Mouse (Mus musculus): ENCODE results near the gene Arl10. TPM values are rescaled to one million over a fixed set of nuclear protein-coding genes. Genes with fewer than 3 reads are reported as not detected.

Arl10 gene
- total RNA-seq (2015; ENCODE audit: low replicate concordance): 1.3 and 2.9 TPM in 2 replicates
- 0.51 TPM in 1 of 2 replicates, not detected in the other for total RNA-seq (2017; ENCODE audit: low replicate concordance)

DNA sequence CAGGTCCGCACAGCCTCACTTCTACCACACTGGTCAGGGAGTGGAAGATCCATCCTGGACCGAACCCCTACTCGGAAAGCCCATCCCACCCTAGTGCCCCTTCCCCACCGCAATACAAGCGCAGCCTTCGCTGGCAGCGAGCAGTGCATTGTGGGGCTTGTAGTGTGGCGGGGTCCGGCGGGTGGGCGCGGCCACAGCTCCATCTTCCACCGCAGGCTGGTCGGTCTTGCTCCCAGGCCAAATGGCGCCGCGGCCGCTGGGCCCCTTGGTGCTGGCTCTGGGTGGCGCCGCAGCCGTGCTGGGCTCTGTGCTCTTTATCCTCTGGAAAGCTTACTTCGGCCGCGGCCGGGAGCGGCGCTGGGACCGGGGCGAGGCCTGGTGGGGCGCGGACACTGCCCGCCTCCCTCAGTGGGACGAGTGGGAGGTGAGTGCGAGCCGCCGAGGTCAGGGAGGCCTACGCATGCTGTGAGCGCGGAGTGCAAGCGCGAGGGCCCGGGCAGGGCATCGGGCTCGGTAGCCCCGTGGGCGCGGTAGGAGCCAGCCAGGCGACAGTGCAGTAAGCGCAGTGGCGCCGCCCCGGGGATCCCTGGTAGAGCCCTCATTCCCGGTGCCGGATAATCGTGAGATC lies at the start of gene Arl10:
Arl10 (plus strand) TSS at position 162 of the 628 bp plus-strand sequence.
- ATAC-seq (replicated peaks; ENCODE audit: low FRiP score, poor library complexity, severe bottlenecking): no peak

DNA sequence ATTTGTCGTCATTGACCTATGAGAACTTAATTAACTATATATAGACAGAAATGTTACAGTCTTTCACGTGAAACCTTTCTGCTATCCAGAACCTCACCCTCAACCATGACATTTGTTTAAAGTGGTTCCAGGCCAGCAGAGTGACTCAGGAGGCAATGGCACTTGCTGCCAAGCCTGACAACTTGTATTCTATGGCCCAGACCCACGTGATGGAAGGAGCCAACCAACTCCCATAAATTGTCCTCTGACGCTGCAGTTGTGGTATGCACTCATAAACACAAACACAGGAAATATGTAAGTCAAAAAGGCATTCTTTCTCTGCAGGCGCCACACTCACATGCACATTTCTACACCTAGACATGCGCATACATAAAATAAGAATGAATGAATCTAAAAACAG lies 47.7 kb upstream of the Arl10 start:
- no peak for ATAC-seq (replicated peaks; ENCODE audit: low FRiP score, poor library complexity, severe bottlenecking)

DNA sequence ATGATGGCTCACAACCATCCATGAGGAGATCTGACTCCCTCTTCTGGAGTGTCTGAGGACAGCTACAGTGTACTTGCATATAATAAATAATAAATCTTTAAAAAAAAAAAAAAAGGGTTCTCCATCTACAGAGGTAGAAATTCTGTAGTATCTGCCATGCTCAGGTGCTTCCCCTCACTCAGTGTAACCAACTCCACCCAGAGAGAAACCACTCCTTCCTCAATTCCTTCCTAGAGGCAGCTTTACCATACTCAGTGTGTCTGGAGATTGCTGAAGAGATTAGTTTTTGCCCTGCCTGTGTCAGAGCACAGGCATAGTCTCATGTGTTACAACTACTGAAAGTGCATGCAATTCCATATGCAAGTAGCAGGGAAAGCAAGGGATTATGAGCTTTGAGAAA lies 42.7 kb upstream of the Arl10 start:
- no peak for ATAC-seq (replicated peaks; ENCODE audit: low FRiP score, poor library complexity, severe bottlenecking)

DNA sequence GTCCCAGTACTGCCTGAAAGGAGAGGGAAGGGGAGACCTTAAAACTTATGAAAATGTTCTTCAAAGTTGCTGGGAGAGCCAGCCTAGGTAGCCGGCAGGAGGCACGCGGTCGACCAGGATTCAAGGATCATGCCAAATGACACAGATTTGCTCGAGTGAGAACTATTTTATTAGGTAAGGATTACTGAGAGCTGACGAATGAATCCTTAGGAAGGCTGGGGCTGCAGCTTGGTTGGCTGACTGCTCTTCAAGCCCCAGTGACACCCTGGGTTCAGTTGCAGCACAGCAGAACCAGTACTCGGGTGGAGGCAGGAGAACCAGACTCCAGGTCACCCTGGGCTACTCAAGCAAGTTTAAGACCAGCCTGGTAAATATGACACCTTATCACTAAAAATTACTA lies 26.8 kb upstream of the Arl10 start:
- ATAC-seq (replicated peaks; ENCODE audit: low FRiP score, poor library complexity, severe bottlenecking): no peak

DNA sequence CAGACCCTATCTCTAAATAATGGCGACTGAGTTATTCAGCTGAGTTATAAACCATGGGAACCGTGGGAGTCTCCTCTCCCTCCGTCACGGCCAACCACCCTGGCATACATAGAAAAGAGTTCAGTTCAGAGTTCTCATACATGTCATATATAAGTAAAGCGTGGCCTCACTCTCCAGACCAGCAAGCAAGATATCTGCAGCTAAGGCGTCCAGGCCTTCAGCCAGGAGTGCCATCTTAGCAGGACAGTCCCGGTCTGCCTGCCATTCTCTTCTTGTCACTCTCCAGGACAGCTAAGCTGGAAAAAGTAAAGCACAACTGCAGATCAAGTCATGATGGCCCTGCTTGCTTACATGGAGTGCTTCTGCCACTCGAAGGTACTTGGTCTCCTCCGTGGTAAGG lies 18.6 kb upstream of the Arl10 start:
- ATAC-seq (replicated peaks; ENCODE audit: low FRiP score, poor library complexity, severe bottlenecking): no peak

DNA sequence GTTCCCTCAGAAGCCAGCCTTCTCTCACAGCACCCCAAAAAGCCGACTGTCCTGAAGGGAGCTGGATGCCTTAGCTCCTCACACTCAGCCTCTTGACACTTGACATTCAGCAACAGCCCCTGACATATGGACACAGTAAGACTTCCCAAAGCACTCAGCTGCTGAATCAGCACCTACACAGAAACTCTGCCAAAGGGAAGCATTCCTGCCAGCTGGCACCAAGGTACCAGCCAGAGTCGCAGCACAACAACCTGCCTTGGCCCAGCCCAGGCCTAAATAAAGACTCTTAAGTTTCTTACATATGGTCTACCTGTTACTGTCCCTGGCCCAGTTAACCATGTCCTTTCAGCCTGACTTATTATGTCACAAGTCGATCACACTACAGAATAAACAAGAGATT lies 18.0 kb upstream of the Arl10 start:
- no peak for ATAC-seq (replicated peaks; ENCODE audit: low FRiP score, poor library complexity, severe bottlenecking)

DNA sequence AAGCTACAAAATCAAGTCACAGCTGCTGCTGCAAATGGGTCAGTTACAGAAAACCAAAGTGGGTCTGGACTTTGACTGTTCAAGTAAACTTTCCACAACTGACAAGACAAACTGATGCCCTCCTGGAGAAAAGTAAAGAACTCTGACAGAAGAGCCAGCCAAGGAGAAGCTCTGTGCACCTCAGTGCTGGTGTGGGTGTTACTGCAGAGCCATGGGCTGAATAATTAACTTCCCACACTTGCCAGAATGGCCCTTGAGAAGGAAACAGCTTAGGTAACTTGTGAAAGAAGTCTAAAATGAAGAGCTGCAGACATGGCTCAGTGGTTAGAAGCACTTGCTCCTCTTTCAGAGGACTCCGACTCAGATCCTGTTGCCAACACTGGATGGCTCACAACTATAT lies 17.2 kb upstream of the Arl10 start:
- no peak for ATAC-seq (replicated peaks; ENCODE audit: low FRiP score, poor library complexity, severe bottlenecking)

DNA sequence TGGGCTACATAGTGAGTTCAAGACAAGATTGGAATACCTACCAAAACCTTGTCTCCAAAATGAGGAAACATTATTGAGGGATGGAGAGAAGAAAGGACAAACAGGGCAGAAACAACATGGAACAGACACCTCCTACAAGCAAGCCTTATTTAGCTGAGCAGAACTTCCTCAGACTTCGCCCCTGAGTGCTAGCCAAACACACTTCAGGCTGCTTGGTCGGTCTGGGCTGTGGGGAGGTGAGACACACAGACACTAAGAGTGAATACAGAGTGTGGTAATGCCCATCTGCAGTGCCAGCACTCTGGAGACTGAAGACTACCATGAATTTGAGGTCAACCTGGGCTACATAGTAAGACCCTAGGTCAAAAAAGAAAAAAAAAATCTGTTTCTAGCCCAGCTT lies 15.2 kb upstream of the Arl10 start:
- no peak for ATAC-seq (replicated peaks; ENCODE audit: low FRiP score, poor library complexity, severe bottlenecking)

DNA sequence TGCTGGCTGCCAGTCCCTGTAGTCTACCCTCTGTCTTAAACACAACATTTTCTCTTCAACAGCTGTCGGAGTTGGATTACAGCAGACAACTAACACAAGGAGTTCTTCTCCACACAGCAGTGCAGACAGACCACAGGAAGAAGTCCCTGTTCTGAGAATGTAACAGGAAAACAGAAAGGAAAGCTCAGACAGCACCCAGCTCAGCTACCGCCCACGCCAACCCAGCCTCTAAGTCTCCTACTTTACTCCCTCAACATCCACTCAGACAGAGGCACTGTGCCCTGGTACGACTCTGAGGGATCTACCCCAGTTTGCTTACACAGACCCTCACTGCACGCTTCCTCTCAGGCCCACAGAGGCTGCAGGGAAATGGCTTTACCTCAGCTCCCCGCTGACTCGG lies 14.2 kb upstream of the Arl10 start:
- ATAC-seq (replicated peaks; ENCODE audit: low FRiP score, poor library complexity, severe bottlenecking): no peak

DNA sequence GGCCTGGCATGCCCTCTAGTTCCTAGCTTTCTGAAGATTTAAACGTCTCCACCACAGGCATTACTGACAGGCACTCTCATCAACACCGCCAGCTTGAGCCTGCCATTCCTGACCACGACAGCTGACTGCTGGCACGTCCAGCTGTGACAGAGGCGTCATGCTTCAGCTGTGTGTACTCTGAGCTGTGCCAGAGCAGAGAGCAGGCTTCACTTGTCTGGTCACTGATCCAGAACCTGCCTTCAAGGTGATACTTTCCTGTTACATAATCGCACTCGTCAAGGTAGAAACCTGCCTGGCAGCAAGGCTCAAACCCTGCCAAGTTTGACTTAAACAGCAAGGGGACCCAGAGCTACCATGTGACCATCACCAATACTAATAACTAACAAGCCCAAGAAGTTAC lies 12.3 kb upstream of the Arl10 start:
- no peak for ATAC-seq (replicated peaks; ENCODE audit: low FRiP score, poor library complexity, severe bottlenecking)

DNA sequence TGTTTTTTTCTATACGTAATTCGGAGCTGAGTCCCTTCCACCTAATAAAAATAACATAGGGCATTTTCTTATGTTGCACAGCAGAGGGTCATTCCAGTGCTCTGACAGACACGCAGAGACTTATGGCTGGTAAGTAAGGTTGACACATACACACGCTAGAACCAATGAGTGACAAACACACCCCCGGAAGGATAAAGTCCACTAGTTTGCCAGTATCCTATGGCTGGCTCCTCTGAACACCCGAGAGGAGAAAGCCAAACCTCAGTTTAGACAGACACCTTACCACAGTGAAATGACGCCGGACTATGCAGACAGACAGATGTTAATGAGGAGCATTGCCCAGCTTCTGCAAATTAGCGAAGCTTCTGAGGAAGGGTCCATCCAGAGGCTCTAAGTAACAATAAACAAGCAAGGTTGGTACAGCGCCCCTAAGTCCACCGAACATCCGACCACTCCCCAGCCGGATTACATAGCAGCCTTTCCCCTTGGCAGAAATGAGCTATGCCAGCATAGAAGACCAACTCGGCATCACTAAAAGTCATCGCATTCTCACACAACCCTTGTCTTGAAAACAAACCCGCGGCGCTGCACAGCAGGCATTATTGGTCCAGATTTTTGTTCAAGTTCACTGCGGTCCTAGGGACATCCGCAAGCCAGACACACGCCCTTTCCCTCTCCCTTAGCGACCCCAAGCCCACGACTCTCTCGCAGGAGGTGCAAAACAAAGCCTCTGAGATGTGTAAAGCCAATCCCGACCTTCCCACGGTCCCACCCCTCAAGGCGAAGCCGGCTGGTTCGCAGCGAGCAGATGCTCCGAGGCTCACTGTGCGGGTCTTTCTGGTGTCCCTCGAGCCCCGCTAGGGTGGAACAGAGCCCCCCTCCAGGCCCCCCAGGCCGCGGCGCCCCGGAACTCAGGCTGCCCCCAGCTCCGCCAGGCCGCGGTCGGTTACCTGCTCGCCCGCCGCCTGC lies 10.3 kb upstream of the Arl10 start:
- ATAC-seq (replicated peaks; ENCODE audit: low FRiP score, poor library complexity, severe bottlenecking): peak; percentile 12; the same call in 1 of the 2 replicates

DNA sequence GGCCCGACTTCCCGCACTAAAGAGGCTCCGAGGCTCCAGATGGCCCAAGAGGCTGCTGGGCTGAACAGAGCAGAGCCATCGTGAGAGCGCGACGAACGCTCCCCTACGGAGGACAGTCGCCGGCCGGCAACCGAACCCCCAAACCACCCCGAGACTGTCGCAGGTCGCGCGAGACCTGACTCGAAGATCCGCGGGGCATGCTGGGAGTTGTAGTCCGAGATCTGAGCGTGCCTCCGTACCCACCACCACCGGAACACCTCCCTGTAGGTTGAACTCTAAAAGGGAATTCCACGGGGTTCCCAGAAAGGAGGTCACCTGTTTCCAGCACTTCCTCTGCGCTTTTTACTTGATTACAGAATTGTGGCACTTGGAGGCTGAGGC lies 9.6 kb upstream of the Arl10 start, which contains the start of gene 4833439L19Rik:
4833439L19Rik (minus strand) TSS at position 235 of the 381 bp plus-strand sequence.
- peak; percentile 97 for ATAC-seq (replicated peaks; ENCODE audit: low FRiP score, poor library complexity, severe bottlenecking)

DNA sequence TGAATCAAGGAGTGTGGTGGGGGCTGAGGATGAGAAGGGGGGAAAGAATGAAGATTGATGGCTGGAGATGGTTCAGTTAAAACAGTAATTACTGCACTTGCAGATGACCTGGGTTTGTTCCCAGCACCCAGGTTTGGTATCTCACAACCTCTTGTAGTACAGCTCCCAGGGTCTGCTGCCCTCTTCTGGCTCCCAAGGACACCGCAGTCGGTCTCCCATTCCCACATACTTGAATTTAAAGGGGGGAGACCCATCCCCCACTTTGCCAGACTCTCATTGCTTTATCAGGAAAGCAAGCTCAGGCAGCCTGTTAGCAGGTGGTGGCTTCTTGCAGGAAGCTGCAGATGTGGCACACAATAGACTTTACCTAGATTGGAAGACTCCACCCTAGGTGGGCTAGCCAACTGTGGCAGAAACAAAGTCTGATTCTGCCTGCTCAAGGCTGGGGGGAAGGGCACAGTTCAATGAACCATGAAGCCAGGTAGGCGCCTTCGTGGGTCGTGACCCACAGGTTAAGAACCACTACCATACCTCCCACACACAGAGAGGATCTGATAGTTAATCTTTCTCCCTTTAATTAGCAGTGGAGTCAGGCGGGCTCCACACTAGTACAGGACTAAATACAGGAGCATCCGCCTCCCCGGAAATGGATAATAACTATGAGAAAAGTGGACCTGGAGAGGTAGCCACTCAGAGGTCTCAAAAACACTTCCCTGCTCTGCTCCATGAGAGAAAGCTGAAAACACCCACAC lies 9.0 kb upstream of the Arl10 start:
- peak; percentile 73 for ATAC-seq (replicated peaks; ENCODE audit: low FRiP score, poor library complexity, severe bottlenecking)

DNA sequence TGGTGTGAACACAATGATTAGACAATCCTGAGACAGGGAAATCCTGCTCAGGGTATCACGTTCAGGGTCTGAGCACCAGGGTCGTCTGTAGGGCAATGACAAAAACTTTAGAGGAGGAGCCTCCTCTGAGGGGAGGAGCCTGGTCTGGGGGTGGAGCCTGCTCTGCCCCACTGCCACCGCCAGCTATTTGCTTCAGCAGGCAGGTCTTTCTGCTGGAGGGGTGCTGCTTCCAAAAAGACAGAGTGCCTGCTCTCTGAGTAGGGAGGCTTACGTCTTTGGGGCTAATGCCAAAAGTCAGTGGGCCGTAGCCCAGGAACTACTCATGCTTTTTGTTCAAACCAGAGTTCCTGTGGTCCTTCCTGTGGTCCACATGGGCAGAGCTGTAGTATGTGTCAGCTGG lies 6.4 kb upstream of the Arl10 start:
- no peak for ATAC-seq (replicated peaks; ENCODE audit: low FRiP score, poor library complexity, severe bottlenecking)

DNA sequence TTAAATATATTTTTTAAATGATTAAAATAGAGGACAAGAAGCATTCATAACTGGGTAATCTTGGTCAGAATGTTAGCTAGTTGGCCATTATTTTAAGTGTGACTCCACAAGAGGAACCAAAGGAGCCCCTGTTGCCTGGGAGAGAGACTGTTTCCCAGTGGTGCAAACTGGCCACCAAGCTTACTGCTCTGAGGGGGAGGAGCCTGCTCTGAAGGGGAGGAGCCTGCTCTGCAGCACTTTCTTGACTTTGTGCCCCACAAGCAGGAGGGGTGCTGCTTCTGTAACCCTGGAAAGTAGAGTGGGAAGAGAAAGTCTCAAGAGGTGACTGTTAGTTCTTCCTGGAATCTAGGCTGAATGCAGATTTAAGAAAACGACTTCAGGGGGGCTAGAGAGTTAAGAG lies 5.5 kb upstream of the Arl10 start:
- no peak for ATAC-seq (replicated peaks; ENCODE audit: low FRiP score, poor library complexity, severe bottlenecking)

DNA sequence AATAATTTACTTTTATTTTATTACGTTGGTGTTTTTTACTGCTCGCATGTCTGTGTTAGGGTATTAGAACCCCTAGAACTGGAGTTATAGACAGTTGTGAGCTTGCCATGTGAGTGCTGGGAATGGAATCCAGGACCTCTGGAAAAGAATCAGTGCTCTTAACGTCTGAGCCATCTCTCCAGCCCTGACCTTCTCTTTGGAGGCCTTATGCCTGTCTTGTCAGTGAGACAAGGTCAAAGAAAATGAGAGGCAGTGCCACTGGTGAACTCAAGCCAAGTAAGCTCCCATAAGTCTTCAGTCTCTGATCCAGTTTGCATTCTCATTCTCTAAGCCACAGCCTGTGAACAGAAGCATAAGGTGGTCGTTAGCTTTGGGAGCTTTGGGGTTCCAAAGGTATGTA lies 4.1 kb upstream of the Arl10 start:
- ATAC-seq (replicated peaks; ENCODE audit: low FRiP score, poor library complexity, severe bottlenecking): no peak

DNA sequence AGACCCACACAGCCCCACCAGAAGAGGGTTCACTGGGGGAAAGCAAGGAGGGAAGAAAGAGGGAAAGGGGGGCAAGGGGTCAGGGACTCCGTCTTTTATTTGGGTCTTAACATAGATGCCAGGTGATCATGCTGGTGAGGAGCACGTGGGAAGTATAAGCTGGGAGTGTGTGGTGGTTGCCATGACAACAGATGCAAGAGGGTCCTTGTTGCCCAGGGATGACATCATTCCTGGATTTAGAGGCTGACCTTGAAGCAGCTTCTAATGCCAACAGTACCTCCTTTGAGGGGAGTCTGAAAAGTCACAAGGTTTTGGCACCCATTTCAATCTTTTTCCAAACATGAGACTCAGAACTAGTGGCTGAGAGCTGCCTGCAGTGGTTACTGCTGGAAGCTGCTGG lies 3.2 kb upstream of the Arl10 start:
- ATAC-seq (replicated peaks; ENCODE audit: low FRiP score, poor library complexity, severe bottlenecking): no peak

DNA sequence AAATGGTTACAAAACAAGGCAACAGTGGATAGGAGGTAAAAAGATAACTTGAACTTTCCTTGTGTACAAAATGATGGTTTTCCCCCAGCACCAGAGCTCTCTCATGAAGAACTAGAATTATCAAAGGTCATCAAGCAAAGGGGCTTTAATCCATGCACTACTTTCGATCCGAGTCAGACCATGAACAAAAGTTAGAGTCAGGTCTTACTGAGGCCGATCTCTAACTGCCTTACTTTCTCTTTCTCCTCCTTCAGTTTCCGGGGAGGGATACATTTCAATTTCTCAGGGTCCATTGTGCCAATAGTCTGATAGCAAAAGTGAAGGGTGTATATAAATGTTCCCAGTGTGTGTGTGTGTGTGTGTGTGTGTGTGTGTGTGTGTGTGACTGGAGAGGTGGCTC lies 2.2 kb upstream of the Arl10 start:
- ATAC-seq (replicated peaks; ENCODE audit: low FRiP score, poor library complexity, severe bottlenecking): no peak

DNA sequence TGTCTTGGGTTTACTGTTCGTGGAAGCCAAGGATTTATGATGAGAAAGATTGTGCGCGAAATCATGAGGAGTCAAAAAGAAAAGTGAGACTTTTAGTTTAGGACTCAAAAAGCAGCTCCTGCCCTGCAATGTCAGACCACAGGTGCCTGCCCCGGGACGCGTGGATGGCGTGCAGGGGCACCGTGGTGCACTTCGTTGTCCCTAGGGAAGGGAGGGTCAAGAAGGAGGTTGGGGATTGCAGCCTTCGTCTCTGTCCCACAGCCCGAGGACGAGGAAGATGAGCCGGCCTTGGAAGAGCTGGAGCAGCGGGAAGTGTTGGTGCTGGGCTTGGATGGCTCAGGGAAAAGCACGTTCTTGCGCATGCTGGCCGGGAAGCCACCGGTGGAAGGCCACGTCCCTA lies 674 bp downstream of the Arl10 start:
- ATAC-seq (replicated peaks; ENCODE audit: low FRiP score, poor library complexity, severe bottlenecking): no peak

Data from erythroblast, adult 5-6 weeks (primary cell).